Mouse (Mus musculus): ENCODE measurements around the gene Impdh2.

Gene Impdh2

DNA sequence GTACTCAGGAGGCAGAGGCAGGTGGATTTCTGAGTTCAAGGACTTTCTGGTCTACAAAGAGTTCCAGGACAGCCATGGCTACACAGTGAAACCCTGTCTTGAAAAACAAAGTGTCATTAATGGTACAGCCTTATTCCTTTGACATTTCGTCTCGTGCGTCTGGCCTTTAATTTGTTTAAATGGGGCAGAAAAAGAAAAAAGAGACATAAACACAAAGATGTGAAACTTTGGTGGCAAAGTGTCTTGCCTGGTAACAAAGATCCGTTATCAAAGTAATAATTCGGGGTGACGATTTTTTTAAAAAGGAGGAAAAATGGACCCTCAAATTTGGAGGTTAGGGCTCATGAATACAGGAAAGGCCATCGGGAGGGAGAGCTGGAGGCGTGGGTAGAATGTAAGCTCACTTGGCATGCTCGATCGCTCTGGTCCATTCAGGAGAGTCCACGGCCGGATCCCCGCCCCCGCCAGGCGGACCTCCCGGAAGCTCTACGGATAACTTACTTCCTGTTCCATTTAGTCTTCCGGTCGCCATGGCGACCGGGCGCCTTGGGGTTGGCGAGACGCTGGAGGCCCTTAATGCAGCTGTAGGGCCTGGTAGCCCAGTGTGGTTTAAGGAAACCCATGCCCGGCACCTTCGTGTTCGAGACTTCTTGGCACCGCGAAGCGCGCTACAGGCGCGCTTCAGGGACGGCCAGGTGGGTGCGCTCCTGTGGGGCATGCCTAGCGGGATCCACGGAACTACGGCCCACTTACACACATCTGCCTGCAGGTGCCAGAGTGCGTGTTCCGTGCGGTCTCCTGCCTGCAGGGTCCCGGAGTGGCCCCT is 9.5 kb downstream of the Impdh2 start, which contains the start of gene Dalrd3:
TSS of gene Dalrd3 (plus strand) at position 506 of the 826 bp plus-strand sequence.
- ATAC-seq (ENCODE audit: low TSS enrichment): peak; percentile 53

DNA sequence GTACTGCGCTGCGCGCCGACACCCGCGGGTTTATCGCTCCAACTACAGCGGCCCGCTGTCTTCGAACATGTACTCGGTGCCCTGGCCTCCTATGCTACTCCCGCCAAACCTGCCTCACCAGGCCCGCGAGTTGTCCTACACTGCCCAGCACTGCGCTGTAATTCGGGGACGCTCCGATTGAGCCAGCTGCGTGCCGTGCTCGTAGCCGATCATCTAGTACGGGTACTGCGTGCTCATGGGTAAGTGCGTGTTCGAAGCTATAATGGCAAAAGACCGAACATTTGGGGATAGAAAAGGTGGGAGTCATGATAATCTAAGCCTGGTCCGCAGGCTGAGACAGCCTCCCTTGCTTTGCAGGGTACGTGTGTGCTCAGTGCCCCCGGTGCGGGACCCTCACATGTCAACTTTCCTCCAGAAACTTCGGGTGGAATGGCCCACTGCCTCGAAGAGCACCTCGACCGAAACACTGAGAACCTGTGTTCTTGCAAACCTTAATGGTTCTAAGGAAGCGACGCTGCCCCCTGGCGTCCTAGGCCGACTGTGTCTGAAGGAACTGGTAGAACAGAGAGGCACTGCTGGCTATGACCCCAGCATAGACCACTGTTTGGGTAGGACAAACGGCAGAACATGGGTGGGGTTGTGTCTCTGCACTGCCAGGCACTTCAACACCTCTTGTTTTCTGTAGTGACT is 10.3 kb downstream of the Impdh2 start:
- ATAC-seq (ENCODE audit: low TSS enrichment): no peak

DNA sequence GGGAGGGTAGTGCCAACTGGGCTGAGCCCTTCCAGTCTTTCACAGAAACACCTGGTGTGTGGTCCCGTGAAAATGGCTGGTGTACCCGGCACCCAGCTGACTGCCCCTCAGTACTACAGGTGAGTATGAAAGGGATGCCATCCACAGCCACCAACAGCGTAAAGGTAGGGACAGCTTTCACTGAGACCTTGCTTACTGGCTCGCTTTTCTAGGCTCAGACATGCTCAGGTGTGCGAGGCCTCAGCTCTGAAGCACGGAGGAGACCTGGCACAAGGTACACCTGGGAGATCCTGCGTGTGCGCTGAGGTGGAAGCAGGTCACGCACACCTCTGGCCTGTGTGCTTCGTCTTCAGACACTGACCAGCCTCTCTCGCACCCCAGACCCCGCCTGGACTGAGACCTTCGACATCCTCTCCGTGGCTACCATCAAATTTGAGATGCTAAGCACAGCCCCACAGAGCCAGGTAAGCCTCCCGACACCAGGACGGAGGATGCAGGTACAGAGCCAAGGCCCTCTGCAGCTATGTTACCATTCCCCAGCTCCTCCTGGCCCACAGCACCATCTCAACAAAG is 11.4 kb downstream of the Impdh2 start:
- no peak for ATAC-seq (ENCODE audit: low TSS enrichment)

DNA sequence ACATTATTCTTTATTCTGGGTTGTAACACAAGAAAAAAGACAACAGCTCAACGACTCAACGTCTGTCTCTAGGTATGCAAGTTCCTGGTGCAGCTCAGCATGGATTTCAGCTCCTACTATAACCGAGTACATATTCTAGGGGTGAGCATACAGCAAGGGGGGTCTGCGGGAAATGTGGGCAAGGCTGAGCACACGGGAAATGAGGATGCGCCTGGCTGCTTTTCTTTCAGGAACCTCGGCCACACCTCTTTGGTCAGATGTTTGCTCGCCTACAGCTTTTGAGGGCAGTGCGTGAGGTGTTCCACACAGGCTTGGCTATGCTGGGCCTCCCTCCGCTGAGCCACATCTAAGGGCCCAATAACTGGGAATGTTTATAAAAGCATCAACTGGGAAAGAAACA is 12.2 kb downstream of the Impdh2 start:
- ATAC-seq (ENCODE audit: low TSS enrichment): no peak

DNA sequence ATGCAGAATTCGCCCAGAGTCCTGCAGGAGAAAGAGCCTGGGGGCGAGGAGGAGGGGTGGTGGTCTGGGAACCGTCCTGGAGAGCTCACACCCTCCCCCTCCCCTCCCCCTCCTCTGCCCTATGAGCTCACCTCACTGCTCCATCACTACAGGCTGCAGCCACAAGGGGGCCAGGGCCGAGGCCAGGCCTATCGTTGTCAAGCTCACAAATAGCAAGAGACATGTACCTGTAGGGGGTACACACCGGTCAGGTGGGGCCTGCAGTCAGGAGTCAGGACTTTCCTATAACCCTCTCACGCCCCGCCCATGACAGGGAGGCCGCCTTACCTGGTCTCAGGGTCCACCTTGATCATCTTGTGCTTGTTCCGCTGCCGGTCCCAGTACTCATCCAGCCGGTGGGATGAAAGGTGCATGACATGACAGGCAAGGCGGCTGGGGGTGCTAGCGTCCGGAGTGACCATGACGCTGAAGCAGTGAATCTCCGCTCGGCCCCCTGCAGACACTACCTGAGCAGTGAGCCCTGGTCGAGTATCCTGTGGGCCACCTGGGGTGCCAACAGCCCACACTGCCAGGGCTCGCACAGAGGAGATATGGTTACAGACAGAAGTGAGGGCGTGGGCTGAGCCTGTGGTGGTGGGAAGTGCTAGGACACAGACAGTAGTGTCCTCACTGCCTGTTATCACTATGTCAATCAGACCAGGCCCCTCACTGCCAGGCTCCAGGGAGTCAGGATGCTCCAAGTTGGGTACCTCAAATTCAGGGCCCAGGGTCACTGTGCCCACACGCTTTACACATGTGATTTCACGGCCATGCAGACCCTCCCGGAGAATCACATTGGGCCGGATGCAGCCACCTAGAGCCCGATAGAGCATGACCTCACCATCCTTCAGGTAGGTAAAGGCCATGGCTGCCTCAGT is 13.9 kb downstream of the Impdh2 start:
- no peak for ATAC-seq (ENCODE audit: low TSS enrichment)

DNA sequence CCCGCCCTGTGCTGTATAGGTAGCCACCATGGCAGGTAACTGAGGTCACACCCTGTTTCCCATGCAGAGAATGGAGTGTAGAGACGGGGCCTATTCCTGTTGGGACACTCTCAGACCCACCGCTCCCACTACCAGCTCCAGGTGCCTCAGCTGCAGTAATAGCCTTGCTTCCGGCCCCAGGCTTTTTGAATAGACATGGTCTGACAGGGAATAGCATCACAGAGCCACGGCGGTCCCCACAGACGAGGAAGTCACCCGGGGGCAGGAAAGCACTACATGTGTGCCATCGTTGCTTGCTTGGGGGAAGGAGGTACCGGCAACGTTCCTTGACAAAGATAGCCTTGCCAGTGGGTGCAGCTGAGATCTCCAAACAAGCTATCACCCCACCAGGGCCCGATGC is 14.8 kb downstream of the Impdh2 start:
- no peak for ATAC-seq (ENCODE audit: low TSS enrichment)

DNA sequence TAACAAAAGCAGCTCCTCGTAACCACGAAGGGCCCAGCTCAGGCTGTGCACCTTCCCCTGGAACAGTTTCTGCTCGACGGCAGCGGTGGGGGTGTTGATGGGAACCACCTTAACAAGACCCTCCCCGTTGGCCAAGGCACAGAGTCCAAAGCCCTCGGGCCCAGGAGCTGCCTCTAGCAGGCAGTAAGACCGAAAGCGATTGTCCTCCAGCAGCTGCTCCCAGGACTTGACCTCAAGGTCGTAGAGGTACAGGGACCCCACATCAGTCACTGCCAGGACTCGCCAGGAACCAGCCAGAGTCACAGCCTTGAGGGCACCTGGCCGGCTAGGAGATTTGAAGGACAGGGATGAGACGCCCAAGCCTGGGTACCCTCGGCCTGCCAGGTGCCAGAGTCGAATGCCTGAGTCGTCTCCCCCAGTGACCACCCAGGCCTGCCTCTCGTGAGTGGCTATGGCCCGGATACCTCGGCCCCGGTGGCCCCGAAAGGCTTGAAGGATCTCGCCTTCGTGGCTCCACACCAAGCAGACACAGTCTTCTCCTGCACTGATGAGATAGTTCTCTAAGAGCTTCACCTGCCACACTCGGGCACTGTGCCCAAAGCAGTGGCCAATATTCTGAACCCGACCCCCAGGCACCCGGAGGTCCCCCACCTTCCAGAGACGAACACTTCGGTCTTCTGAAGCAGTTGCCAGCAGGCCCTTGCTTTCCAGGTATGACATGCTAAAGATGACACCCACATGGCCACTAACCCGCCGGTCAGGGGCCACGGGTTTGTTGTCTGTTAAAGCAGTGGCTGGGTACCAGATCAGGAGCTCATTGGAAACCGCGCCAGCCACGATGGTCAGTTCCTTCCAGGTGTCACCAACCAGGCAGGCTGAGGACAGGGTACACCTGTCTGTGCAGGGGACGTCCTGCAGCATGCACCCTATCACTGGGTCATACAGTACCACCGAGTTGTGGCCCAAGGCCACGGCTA is 15.5 kb downstream of the Impdh2 start:
- no peak for ATAC-seq (ENCODE audit: low TSS enrichment)

DNA sequence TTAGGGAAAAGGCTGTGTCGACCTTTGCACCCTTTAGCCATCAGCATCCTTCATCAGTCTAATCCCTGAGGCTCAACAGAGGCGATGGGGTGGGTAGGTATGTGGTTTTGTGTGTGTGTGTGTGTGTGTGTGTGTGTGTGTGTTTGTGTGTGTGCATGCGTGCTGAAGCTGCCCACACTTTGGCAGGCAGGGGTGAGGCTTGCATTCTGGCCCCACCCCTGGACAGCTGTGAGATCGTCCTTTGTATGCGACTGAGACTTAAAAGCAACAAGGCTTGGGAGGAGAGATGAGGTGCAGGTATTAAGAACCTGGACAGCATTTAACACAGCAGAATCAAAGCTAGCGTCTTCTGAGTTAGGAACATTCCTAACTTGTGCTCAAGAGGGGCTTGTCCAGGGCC is 16.9 kb downstream of the Impdh2 start:
- no peak for ATAC-seq (ENCODE audit: low TSS enrichment)

DNA sequence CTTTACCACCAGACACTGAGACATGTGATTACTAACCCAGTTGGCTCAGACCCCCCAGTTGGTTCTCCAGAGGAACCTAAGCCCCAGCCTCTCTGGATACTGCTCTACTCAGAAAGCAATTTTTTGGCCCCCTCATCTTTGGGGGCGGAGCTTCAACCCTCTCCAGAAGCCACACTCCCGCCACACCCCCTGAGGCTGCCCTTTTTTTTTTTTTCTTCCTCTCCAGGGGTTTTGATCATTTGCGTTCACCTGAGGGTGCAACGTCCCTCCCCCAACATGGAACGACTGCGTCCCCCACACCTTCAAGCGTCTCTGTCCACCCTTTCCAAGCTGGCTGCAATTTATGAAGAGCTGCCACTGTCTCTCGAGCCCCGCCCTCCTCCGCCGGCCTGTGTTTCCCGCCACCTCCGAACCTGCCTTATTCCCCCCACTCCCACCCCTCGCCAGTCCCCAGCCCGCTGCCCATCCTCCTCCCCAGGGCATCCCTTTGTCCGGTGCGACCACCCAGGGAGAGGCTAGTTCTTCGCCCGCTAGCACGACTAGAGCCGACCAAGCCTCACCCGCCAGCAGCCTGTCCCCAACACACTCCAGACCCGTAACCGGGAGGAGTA is 18.0 kb downstream of the Impdh2 start:
- ATAC-seq (ENCODE audit: low TSS enrichment): 0 out of 2 replicates have a peak, but pooled peaks have one; percentile 20

DNA sequence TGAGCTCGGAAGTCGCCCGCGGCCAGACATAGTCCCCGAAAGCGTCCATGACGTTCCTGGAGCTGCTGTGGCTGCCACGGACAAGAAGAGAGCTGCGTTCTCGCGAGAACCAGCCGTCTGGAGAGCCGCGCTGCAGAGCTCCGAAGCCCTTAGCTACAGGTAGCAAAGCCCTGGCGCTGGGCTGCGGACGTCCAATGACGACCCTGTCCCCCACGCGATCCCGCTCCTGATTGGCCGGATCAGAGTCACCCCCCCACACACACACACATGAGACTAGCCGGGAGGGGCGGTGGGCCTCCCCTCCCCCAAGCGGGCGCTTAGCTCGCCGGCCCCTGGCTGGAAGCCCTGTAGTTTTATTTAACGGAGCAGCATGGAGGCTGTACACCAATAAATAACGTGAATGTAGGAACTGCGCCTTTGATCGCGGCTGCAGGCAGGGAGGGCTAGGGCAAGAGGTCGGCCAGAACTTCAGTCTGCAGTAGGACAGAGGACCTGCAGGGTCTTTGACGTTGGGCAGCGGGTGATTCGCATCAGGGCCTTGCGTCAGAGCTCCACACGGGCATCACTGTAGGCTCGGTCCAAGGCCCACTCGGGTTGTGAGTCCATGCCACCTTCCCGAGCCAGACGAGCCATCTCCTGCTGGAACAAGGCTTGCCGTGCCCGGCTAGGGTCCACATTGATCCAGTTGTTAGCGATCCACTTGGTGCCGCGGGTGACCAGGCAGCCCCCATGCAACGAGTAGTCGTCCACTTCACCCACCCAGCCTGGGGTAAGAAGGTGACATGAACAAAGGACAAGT is 18.7 kb downstream of the Impdh2 start, which contains the start of gene Wdr6:
TSS of gene Wdr6 (minus strand) at position 195 of the 799 bp plus-strand sequence.
- peak; percentile 74 for ATAC-seq (ENCODE audit: low TSS enrichment)

DNA sequence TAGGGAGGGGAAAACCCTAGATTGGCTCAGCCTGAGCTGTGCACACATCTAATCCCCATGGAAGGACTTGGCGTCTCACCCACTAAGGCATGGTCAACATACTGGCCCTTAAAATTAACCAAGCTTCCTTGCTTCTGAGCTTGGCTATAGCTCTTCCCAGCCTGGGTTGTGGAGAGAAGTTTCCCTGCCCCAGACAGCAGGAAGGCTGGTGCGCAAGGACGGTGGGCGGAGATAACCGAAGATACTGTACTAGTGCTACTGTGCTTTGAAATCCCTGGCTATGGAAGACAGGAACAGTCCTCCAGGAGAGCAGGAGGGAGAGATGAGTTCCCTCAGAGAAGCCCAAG is 19.2 kb downstream of the Impdh2 start:
- ATAC-seq (ENCODE audit: low TSS enrichment): no peak

DNA sequence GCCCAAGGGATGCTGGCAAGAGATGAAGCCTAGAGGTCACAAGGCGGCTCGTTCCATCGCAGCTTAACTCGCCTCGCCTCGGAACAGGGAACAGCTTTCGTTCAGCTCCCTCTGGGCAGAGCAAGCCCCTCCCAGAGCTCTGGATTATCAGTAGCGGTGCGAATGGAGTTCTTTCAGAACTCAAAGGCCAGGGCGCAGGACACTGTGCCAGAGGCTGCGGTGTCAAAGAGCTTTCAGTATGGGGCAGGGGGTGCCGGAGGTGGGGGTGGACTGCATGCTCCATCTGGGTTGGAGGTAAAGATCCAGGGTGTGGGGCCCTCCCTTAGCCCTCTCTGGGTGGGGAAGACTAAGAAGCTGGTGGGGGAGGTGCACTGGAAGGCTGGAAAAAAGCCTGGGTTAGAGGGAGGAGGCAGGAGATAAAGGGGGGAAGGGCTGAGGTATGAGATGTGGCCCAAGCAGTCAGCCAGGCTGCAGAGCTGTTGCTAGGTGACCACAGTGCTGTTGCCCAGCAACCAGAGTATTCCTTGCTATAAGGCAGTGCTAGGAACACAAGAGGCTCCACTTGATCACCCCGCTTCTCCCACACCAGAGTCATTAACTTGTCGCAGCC is 27.6 kb downstream of the Impdh2 start:
- ATAC-seq (ENCODE audit: low TSS enrichment): peak; percentile 95

DNA sequence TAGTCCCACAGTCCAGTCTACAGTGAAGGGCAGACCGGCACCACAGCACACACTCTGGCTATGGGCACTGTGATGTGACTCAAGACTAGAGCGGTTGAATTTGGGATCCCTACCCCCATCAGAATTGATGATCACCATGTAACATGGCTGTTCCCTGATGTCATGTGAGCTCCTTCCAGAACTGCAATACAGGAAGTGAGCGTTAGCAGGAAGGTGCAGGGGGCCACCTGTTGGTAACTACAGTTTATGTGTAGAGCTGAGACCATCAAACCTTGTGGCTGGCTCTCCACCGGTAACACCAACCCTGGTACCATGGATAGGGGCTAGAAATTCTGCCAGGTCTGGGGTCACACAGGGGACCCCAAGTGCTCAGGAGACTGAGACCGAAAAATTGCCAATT is 29.1 kb downstream of the Impdh2 start:
- ATAC-seq (ENCODE audit: low TSS enrichment): no peak

DNA sequence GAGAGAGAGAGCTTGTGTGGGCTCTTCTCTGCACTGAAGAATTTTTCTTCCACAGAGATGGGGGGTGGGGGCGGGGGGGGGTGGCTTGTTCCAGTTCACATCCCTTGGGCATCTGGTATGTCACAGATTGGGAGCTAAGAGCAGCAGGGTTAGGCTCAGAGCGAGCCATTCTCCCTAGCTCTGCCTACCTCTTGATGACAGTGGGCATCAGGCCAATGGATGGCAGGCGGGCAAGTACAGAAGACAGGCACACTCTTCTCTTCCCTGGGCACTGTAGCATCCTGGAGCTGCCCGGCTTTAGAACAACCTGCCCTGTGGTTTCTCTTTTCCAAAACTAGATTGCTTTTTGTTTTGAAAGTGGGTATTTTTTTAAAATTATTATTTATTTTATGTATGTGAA is 31.4 kb downstream of the Impdh2 start:
- no peak for ATAC-seq (ENCODE audit: low TSS enrichment)

DNA sequence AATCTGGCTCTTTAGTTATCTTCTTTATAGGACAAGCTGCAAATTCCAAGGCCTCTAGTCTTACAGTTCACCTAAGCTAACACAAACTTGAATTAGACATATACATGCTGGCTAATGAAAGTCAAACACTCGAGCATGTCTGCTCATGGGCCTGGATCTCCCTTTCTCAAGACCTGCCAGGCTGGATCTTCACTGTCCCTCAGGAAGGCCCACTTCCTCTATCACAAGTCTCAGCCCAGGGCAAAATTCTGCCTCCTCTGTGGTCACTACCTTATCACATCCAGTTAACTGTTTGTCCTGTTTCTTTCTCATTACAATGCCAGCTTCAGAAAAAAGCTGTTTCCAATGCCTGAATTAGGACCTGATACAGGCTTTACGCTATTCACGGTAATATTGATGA is 34.3 kb downstream of the Impdh2 start:
- no peak for ATAC-seq (ENCODE audit: low TSS enrichment)

DNA sequence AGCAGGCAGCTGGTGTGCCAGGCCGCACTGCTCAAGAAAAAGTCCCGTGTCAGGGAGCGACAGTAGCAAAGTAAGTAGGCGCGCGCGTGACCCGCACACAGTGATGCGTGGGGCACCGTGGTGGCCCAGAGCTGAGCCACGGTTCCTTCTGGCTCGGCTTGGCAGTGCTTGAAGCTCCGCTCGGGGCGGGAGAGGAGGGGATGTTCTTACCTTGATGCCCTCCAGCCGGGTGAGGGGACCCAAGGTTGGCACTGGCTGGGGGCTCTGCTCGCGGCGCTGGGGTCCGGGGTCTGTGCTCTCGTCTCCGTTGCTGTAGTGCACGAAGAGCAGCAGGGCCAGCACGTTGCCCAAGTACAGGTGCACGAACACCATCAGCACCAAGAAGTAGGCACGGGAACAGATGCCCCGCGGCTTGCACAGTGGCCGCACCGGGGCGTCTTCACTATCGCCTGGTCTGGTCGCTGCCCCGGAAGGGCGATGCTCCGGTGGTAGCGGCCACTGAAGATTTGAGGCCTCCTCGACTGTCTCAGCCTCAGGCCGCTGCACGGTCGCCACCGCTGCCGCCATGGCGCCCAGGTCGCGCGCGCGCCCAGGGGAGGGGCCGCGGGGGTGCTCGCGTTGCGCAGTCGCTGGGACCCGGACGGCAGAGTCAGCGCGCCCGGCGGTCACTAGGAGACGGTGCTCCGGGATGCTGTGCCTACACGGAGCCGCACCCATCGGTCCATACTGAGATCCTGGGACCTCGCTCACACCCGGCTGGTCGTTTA is 37.1 kb downstream of the Impdh2 start, which contains the start of gene P4htm:
TSS of gene P4htm (minus strand) at position 670 of the 767 bp plus-strand sequence.
- ATAC-seq (ENCODE audit: low TSS enrichment): peak; percentile 91

DNA sequence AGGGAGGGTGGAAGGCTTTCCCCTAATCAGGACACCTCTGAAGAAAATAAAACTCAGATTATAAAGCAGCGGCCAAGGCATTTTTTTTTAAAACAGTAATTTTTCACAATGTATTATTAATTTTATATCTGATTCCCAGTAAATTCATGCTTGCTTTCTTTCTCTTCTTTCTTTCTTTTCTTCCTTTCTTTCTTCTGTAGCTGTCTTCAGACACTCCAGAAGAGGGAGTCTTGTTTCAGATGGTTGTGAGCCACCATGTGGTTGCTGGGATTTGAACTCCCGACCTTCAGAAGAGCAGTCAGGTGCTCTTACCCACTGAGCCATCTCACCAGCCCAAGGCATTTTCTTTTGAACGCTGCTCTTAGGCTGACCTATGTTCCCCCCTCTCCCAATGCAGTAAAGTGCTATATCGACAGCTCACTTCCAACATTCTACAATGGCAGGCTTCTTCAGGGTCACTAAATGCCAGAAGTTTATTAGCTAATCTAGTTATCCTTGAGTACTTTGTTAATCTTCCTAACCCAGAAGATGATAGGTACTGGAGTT is 39.0 kb downstream of the Impdh2 start:
- no peak for ATAC-seq (ENCODE audit: low TSS enrichment)

DNA sequence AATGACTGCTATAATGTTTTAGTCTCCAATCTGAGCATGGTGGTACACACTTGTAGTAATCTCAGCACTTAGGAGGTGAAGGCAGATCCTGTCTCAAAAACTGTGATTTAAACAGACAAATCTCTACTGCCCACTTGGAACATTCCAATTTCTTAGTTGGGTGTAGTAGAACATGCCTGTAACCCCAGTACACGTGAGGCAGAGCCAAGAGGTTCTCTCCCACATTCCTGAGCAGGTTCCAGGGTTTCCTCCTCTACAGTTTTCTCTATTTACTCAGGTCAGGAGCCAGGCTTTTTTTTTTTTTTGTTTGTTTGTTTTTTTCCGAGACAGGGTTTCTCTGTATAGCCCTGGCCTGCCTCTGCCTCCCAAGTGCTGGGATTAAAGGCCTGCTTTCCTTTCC is 39.9 kb downstream of the Impdh2 start:
- ATAC-seq (ENCODE audit: low TSS enrichment): no peak
